Mouse (Mus musculus) layer of hippocampus, adult 18-20 months (tissue): ENCODE data around the gene Il13ra1. TPM values are rescaled to one million over a fixed set of nuclear protein-coding genes. Genes with fewer than 3 reads are reported as not detected.

ENCODE experiments used
- DNase-seq, 2 experiments: peaks; one replicate each; pipeline ENCODE4 v3.0.0; 2022; ENCODE audit warnings: low spot score in 2 of 2
- long read RNA-seq: library from polyadenylated mRNA; stranded (forward); transcript quantifications from one replicate; pipeline ENCODE4 v2.0.0, GENCODE M21; 2021
- total RNA-seq, 2 experiments: library from RNA; stranded (reverse); gene quantifications; 2 replicates each; pipeline ENCODE4 v1.2.3; 2021

The Il13ra1 gene
- total RNA-seq = 1 to 10 TPM; 3.2 to 4.7 TPM
- long read RNA-seq, partial matches to known transcripts = 0 of 2 reads
- long read RNA-seq, other reads (novel, unspliced or antisense) = 0 of 2 reads

GRCm38 (mm10) chrX:36111622-36112421 is at the start of gene Il13ra1:
Il13ra1 (plus strand) TSS chrX:36112110.
- peak in 1 of 2 experiments; percentile 2 for DNase-seq

GRCm38 (mm10) chrX:36073997-36074396 is 37.9 kb upstream of the Il13ra1 start:
- no peak for DNase-seq

GRCm38 (mm10) chrX:36077164-36077563 is 34.7 kb upstream of the Il13ra1 start:
- DNase-seq = no peak

GRCm38 (mm10) chrX:36082917-36083316 is 29.0 kb upstream of the Il13ra1 start:
- DNase-seq = no peak

GRCm38 (mm10) chrX:36088464-36089256 is 23.2 kb upstream of the Il13ra1 start:
- no peak for DNase-seq

- no peak for DNase-seq
Measured at GRCm38 (mm10) chrX:36100883-36101282, 11.0 kb upstream of the Il13ra1 start.

GRCm38 (mm10) chrX:36101318-36101717 is 10.6 kb upstream of the Il13ra1 start:
- no peak for DNase-seq

GRCm38 (mm10) chrX:36108601-36109000 is 3.3 kb upstream of the Il13ra1 start:
- DNase-seq = no peak

GRCm38 (mm10) chrX:36112422-36112750 is 476 bp downstream of the Il13ra1 start:
- no peak for DNase-seq

GRCm38 (mm10) chrX:36115171-36115570 is 3.3 kb downstream of the Il13ra1 start:
- DNase-seq = no peak

- DNase-seq = no peak
Measured at GRCm38 (mm10) chrX:36129037-36129770, 17.3 kb downstream of the Il13ra1 start.

- no peak for DNase-seq
Measured at GRCm38 (mm10) chrX:36129771-36130108, 17.8 kb downstream of the Il13ra1 start.

GRCm38 (mm10) chrX:36136346-36136745 is 24.4 kb downstream of the Il13ra1 start:
- no peak for DNase-seq

GRCm38 (mm10) chrX:36141994-36142639 is 30.2 kb downstream of the Il13ra1 start:
- no peak for DNase-seq

- no peak for DNase-seq
Measured at GRCm38 (mm10) chrX:36146746-36147145, 34.8 kb downstream of the Il13ra1 start.

GRCm38 (mm10) chrX:36150100-36150499 is 38.2 kb downstream of the Il13ra1 start:
- DNase-seq = no peak

GRCm38 (mm10) chrX:36156677-36157076 is 44.8 kb downstream of the Il13ra1 start:
- DNase-seq = no peak

- no peak for DNase-seq
Measured at GRCm38 (mm10) chrX:36161567-36161966, 49.7 kb downstream of the Il13ra1 start.

- peak in 1 of 2 experiments; percentile 28 for DNase-seq
Measured at GRCm38 (mm10) chrX:36183625-36184024, 71.7 kb downstream of the Il13ra1 start.

- DNase-seq = no peak
Measured at GRCm38 (mm10) chrX:36186036-36186435, 74.1 kb downstream of the Il13ra1 start.

GRCm38 (mm10) chrX:36186443-36186842 is 74.5 kb downstream of the Il13ra1 start:
- peak in 1 of 2 experiments; percentile 13 for DNase-seq
